Mouse (Mus musculus): ENCODE measurements around the gene Frmd4b. TPM values are rescaled to one million over a fixed set of nuclear protein-coding genes. Genes with fewer than 3 reads are reported as not detected.

Gene Frmd4b
- polyA plus RNA-seq, 1 experiment from 2014 or later, result 17.5 TPM

DNA sequence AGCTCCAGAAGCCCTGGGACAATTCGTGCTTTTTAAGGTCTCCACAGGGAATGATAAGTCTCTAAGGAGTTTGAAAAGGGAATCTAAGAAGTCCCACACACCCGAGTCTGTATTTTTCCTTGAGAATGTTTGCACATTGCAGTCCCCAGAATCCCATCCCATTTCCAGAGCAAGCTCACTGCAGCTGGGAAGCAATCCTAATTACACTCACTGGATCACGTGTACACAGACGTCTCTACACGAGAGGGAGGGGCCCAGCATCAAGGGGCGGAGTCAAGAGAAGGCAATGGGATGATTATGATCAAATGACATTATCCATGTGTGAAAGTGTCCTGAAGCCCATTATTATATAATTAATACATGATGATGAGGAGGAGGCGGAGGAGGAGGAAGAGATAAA lies 128.5 kb downstream of the Frmd4b start:
- Histone ChIP-seq H3K27ac (replicated peaks; ENCODE audit: low read depth, low read length) (no peak overlapping the region), H3K4me1 (ENCODE audit: control insufficient read depth, insufficient read depth, low read length) (peaks cover 16% of the 10 kb centered on the region), H3K9me3 (ENCODE audit: control insufficient read depth, low read length) (no peaks in the 10 kb centered on the region), H3K4me3 (ENCODE audit: low read depth, low read length) (no peak overlapping the region), H3K9ac (ENCODE audit: low read depth, low read length) (no peak overlapping the region), H3K4me2 (ENCODE audit: low read depth, low read length) (peak overlapping the region; percentile 98), H3K36me3 (ENCODE audit: control insufficient read depth, insufficient read depth, low read length) (no peaks in the 10 kb centered on the region), H3K27me3 (replicated peaks; ENCODE audit: control insufficient read depth, insufficient read depth, low read length) (peaks cover 25% of the 10 kb centered on the region)
- ATAC-seq (ENCODE audit: low read depth) (0 out of 2 replicates have a peak, but pooled peaks have one; percentile 31), DNase-seq (ENCODE audit: low spot score) (peak; percentile 44)
- WGBS, result 30% methylated on average over 7 of the region's 7 CpGs

DNA sequence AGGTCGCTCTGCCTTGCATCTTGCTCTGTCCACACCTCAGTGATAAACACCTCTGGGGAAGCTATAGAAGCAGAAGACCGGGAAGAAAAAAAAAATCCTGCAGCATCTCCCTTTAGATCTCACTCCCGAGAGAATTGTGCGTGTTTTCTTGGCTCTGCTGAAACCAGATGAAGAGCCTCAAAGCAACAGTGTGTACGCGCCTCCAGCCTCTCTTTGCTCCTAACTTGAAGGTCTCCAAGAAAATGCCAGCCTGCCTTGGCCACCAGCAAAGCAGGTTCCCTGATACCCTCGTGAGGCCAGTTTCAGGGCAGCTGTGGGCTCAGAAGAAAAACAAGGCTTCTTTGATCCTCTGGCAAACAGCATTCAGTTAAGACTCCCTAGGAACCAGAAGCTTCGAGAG lies 129.1 kb downstream of the Frmd4b start:
- no peak overlapping the region for H3K9ac ChIP-seq (ENCODE audit: low read depth, low read length)
- H3K4me3 ChIP-seq (ENCODE audit: low read depth, low read length), result no peak overlapping the region
- no peak overlapping the region for H3K27ac ChIP-seq (replicated peaks; ENCODE audit: low read depth, low read length)
- no peaks in the 10 kb centered on the region for H3K9me3 ChIP-seq (ENCODE audit: control insufficient read depth, low read length)
- DNase-seq (ENCODE audit: low spot score), result no peak
- peaks cover 25% of the 10 kb centered on the region for H3K27me3 ChIP-seq (replicated peaks; ENCODE audit: control insufficient read depth, insufficient read depth, low read length)
- no peaks in the 10 kb centered on the region for H3K36me3 ChIP-seq (ENCODE audit: control insufficient read depth, insufficient read depth, low read length)
- WGBS, result 20% methylated on average over 8 of the region's 8 CpGs
- peaks cover 16% of the 10 kb centered on the region for H3K4me1 ChIP-seq (ENCODE audit: control insufficient read depth, insufficient read depth, low read length)
- H3K4me2 ChIP-seq (ENCODE audit: low read depth, low read length), result peak overlapping the region; percentile 98
- ATAC-seq (ENCODE audit: low read depth), result no peak

DNA sequence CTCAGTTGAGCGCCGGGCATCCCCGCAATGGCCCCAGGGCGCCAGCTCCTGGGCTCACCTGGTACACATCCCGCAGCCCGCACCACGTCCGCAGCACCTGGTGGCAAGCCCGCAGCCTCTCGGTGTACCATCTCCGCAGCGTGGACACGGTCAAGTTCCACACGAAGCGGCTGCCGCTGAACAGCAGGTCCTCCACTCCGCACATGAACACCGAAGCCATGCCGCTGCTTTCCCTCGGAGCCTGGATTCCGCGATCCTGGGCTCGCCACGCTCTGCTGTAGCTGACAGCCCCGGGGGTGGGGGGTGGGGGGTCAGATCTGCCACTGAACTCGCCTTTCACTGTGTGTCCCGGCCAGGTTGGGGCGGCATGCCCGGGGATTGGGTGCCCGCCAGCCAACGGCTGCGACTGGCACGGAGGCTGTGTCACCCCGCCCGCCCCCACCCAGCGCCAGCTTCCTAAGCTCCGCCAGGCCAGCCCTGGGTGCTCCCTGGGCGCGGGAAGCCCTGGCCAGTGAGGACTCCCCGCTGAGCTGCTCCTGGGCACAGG lies 129.7 kb downstream of the Frmd4b start:
- ATAC-seq (ENCODE audit: low read depth) (peak; percentile 68), DNase-seq (ENCODE audit: low spot score) (no peak)
- peak overlapping the region; percentile 51 for H3K4me3 ChIP-seq (ENCODE audit: low read depth, low read length)
- no peaks in the 10 kb centered on the region for H3K9me3 ChIP-seq (ENCODE audit: control insufficient read depth, low read length)
- peaks cover 25% of the 10 kb centered on the region for H3K27me3 ChIP-seq (replicated peaks; ENCODE audit: control insufficient read depth, insufficient read depth, low read length)
- H3K4me2 ChIP-seq (ENCODE audit: low read depth, low read length), result peak overlapping the region; percentile 98
- H3K36me3 ChIP-seq (ENCODE audit: control insufficient read depth, insufficient read depth, low read length), result no peaks in the 10 kb centered on the region
- H3K4me1 ChIP-seq (ENCODE audit: control insufficient read depth, insufficient read depth, low read length), result peaks cover 16% of the 10 kb centered on the region
- under 1% methylated on average over 19 of the region's 40 CpGs for WGBS
- peak overlapping the region; percentile 65 for H3K9ac ChIP-seq (ENCODE audit: low read depth, low read length)
- no peak overlapping the region for H3K27ac ChIP-seq (replicated peaks; ENCODE audit: low read depth, low read length)

DNA sequence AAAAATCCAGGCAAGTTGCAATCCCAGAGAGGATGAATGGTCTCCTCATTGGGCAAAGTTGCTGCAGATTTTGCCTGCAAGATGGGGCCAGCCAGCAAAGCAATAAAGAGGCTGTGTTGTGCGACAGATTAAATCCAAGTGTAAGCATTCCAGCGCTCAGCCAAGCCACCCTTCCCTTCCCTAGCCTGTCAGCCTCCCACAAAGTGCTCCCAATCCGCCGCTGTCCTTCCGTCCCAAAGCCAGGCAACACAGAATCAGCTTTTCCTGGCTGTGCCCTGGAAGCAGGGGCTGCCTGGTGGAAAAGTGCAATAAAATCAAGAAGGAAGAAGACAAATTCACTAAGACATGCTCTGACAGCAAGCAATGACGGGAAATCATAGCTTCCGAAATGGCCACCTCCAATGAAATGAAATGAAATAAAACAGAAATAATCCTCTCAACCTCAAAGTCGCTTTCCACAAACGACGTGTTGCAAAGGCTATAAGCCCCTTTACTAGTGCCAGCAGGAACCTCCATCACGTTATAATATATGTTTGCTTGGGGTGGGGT lies 130.5 kb downstream of the Frmd4b start:
- WGBS, result 12% methylated on average over 11 of the region's 11 CpGs
- H3K4me2 ChIP-seq (ENCODE audit: low read depth, low read length), result peak overlapping the region; percentile 98
- peak overlapping the region; percentile 65 for H3K9ac ChIP-seq (ENCODE audit: low read depth, low read length)
- no peak overlapping the region for H3K27ac ChIP-seq (replicated peaks; ENCODE audit: low read depth, low read length)
- DNase-seq (ENCODE audit: low spot score) (no peak), ATAC-seq (ENCODE audit: low read depth) (no peak)
- H3K27me3 ChIP-seq (replicated peaks; ENCODE audit: control insufficient read depth, insufficient read depth, low read length), result peaks cover 25% of the 10 kb centered on the region
- H3K4me1 ChIP-seq (ENCODE audit: control insufficient read depth, insufficient read depth, low read length), result peaks cover 16% of the 10 kb centered on the region
- peak overlapping the region; percentile 51 for H3K4me3 ChIP-seq (ENCODE audit: low read depth, low read length)
- no peaks in the 10 kb centered on the region for H3K9me3 ChIP-seq (ENCODE audit: control insufficient read depth, low read length)
- H3K36me3 ChIP-seq (ENCODE audit: control insufficient read depth, insufficient read depth, low read length), result no peaks in the 10 kb centered on the region

DNA sequence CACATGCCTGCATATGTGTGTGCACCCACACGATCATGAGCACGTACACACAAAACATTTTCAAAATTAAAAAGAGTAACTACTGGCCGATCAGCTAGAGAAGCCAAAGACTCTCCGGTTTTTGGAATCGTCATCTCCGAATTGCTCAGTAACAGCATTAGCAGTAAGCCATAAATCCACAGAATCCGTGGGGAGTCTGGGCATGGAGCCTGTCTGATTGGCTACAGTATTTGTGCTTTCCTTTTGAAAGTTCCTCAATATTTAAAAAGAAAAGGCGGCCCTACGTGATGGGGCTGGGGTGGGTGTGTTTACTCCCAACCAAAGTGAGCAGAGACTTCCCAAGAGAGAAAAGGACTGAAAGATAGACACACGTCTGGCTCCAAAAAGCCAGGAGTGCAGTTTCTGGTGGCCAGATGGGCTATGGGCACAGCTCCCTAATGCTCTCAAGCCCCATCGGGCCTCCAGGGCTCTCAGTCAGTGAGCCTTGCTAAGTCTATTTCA lies 131.4 kb downstream of the Frmd4b start:
- Histone ChIP-seq H3K9me3 (ENCODE audit: control insufficient read depth, low read length) (no peaks in the 10 kb centered on the region), H3K4me3 (ENCODE audit: low read depth, low read length) (no peak overlapping the region), H3K4me1 (ENCODE audit: control insufficient read depth, insufficient read depth, low read length) (peaks cover 16% of the 10 kb centered on the region), H3K4me2 (ENCODE audit: low read depth, low read length) (no peak overlapping the region; the same call in 1 of the 2 replicates), H3K9ac (ENCODE audit: low read depth, low read length) (no peak overlapping the region), H3K36me3 (ENCODE audit: control insufficient read depth, insufficient read depth, low read length) (no peaks in the 10 kb centered on the region), H3K27ac (replicated peaks; ENCODE audit: low read depth, low read length) (no peak overlapping the region), H3K27me3 (replicated peaks; ENCODE audit: control insufficient read depth, insufficient read depth, low read length) (peaks cover 25% of the 10 kb centered on the region)
- DNase-seq (ENCODE audit: low spot score) (no peak), ATAC-seq (ENCODE audit: low read depth) (no peak)
- 65% methylated on average over 11 of the region's 11 CpGs for WGBS

DNA sequence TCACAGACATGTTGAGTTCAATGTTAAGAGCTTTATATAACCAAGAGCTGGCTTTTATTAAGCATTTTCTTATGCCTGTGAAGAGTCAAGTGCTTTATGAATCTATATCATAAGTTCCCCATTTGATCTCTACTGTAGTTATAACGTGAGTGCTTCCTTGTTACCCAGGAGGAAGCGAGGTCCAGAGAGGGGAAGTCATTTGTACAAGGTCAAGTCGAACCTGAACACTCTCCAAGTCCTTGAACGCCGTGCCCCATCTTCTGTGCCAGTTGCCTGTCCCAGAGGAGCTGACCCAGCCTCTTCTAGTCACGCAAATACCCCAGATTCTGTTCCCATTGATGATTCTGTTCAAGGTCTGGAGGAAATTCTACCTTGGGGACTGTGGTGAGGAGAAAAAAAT lies 135.4 kb downstream of the Frmd4b start:
- DNase-seq (ENCODE audit: low spot score) (no peak), ATAC-seq (ENCODE audit: low read depth) (no peak)
- WGBS, result 69% methylated on average over 6 of the region's 6 CpGs
- no peak overlapping the region for H3K4me2 ChIP-seq (ENCODE audit: low read depth, low read length)
- peaks cover 10% of the 10 kb centered on the region for H3K27me3 ChIP-seq (replicated peaks; ENCODE audit: control insufficient read depth, insufficient read depth, low read length)
- no peaks in the 10 kb centered on the region for H3K36me3 ChIP-seq (ENCODE audit: control insufficient read depth, insufficient read depth, low read length)
- H3K4me3 ChIP-seq (ENCODE audit: low read depth, low read length), result no peak overlapping the region
- H3K9me3 ChIP-seq (ENCODE audit: control insufficient read depth, low read length), result no peaks in the 10 kb centered on the region
- no peak overlapping the region for H3K27ac ChIP-seq (replicated peaks; ENCODE audit: low read depth, low read length)
- H3K4me1 ChIP-seq (ENCODE audit: control insufficient read depth, insufficient read depth, low read length), result peaks cover 11% of the 10 kb centered on the region
- H3K9ac ChIP-seq (ENCODE audit: low read depth, low read length), result no peak overlapping the region

DNA sequence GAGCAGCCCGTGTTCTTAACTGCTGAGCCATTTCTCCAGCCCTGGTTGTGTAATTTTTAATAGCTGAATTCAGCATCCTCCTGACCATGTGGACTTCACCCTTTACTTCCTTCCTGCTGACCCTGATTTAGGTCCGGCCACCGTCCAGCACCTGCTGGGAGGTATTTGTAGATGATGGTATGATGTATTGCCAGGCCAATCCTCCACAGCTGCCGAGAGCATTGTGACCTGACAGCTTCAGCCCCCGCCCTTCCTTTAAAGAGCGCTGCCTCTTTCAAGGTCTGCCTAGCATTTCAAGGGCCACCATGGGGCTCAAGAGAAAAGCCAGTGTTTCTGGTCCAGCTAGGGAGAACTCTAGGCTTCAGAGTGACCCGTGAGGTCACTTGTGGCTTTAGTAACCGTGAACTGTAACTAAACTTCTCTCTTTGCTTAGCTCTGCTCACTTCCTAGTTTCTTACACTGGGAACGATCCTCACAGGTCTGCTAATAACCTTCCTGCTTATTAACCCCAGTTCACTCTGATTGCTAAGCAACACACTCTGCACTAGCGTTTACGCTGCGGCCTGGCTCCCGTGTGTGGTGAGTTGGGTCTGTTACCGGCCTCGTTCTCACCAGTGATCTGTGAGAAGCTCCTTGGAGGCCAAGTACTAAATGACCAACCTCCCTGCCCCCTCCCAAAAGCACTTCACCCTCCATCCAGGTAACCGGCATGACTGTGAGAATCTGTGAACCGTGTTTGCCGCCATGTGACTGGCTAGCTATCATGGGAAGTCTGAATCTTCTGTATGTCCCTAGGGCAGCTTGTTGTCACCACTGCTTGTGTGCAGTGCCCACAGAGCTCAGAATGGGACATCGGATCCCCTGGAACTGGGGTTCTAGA lies 138.1 kb downstream of the Frmd4b start:
- H3K36me3 ChIP-seq (ENCODE audit: control insufficient read depth, insufficient read depth, low read length), result no peaks in the 10 kb centered on the region
- 65% methylated on average over 19 of the region's 19 CpGs for WGBS
- ATAC-seq (ENCODE audit: low read depth), result no peak
- DNase-seq (ENCODE audit: low spot score), result no peak
- no peaks in the 10 kb centered on the region for H3K9me3 ChIP-seq (ENCODE audit: control insufficient read depth, low read length)
- no peak overlapping the region for H3K4me3 ChIP-seq (ENCODE audit: low read depth, low read length)
- no peak overlapping the region for H3K4me2 ChIP-seq (ENCODE audit: low read depth, low read length)
- H3K27ac ChIP-seq (replicated peaks; ENCODE audit: low read depth, low read length), result no peak overlapping the region
- H3K4me1 ChIP-seq (ENCODE audit: control insufficient read depth, insufficient read depth, low read length), result no peaks in the 10 kb centered on the region
- H3K27me3 ChIP-seq (replicated peaks; ENCODE audit: control insufficient read depth, insufficient read depth, low read length), result no peaks in the 10 kb centered on the region
- no peak overlapping the region for H3K9ac ChIP-seq (ENCODE audit: low read depth, low read length)

DNA sequence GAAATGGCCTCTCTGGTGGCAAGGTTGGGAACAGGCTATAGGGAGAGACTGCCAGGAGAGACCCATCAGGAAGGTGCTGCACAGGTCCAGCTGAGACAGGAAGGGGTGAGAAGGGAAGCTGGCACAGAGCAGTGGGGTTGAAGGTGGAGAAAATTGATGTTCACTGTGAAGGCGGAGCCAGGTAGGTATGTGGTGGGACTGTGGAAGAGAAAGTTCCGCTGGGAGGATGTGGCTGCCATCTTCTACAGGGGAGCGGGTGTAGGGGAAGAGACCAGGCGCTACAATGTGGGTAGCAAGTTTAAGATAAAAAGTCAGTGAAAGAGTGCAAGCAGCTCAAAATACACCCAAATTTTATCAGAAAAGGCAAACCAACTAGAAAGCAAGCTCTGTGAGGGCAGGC lies 143.7 kb downstream of the Frmd4b start:
- no peak overlapping the region for H3K4me2 ChIP-seq (ENCODE audit: low read depth, low read length)
- DNase-seq (ENCODE audit: low spot score) (no peak), ATAC-seq (ENCODE audit: low read depth) (no peak)
- WGBS, result 93% methylated on average over 4 of the region's 4 CpGs
- H3K27me3 ChIP-seq (replicated peaks; ENCODE audit: control insufficient read depth, insufficient read depth, low read length), result no peaks in the 10 kb centered on the region
- no peak overlapping the region for H3K4me3 ChIP-seq (ENCODE audit: low read depth, low read length)
- no peak overlapping the region for H3K27ac ChIP-seq (replicated peaks; ENCODE audit: low read depth, low read length)
- H3K9ac ChIP-seq (ENCODE audit: low read depth, low read length), result no peak overlapping the region
- no peaks in the 10 kb centered on the region for H3K36me3 ChIP-seq (ENCODE audit: control insufficient read depth, insufficient read depth, low read length)
- no peaks in the 10 kb centered on the region for H3K4me1 ChIP-seq (ENCODE audit: control insufficient read depth, insufficient read depth, low read length)
- no peaks in the 10 kb centered on the region for H3K9me3 ChIP-seq (ENCODE audit: control insufficient read depth, low read length)

Measured in embryonic facial prominence, embryonic 14.5 days (tissue).